Mouse (Mus musculus) intestine, postnatal 0 days (tissue): ENCODE results near the gene Chac1. TPM values are rescaled to one million over a fixed set of nuclear protein-coding genes. Genes with fewer than 3 reads are reported as not detected.

Experiments
- ATAC-seq: fragments of 200-750 bp; cut with Nextera tagmentation; 2 replicates; pipeline ENCODE4 v1.8.0; 2017; ENCODE audit warnings: mild to moderate bottlenecking, moderate TSS enrichment, moderate library complexity
- H3K27ac ChIP-seq: fragments of 300-500 bp; sonication (generic); 2 replicates; pipeline ENCODE4 v1.5.1; 2014; ENCODE audit warnings: mild to moderate bottlenecking, low read depth, low read length, moderate library complexity
- H3K27me3 ChIP-seq: fragments of 300-500 bp; sonication (generic); replicated peaks from 2 replicates; pipeline ENCODE4 v1.6.1; 2014; ENCODE audit warnings: low read length, mixed read lengths; ENCODE audit not compliant: control insufficient read depth, insufficient read depth
- H3K36me3 ChIP-seq: fragments of 300-500 bp; sonication (generic); 2 replicates; pipeline ENCODE4 v1.6.1; 2014; ENCODE audit warnings: mild to moderate bottlenecking, moderate library complexity; ENCODE audit not compliant: control insufficient read depth, insufficient read depth
- H3K4me1 ChIP-seq: fragments of 300-500 bp; sonication (generic); replicated peaks from 2 replicates; pipeline ENCODE4 v1.6.1; 2014; ENCODE audit warnings: antibody characterized with exemption, low read length, mixed read lengths; ENCODE audit not compliant: control insufficient read depth, insufficient read depth
- H3K4me2 ChIP-seq: fragments of 300-500 bp; sonication (generic); replicated peaks from 2 replicates; pipeline ENCODE4 v1.6.1; 2014; ENCODE audit warnings: low read depth, mild to moderate bottlenecking, moderate library complexity
- H3K4me3 ChIP-seq: fragments of 300-500 bp; sonication (generic); 2 replicates; pipeline ENCODE4 v1.5.1; 2014; ENCODE audit warnings: low read depth, low read length
- H3K9ac ChIP-seq: fragments of 300-500 bp; sonication (generic); 2 replicates; pipeline ENCODE4 v1.6.1; 2014; ENCODE audit warnings: mild to moderate bottlenecking, low read depth, low read length
- H3K9me3 ChIP-seq: fragments of 300-500 bp; sonication (generic); 2 replicates; pipeline ENCODE4 v1.6.1; 2016; ENCODE audit warnings: mixed run types; ENCODE audit not compliant: control insufficient read depth
- CTCF ChIP-seq: sonication (generic); IDR thresholded peaks from 2 replicates; pipeline ENCODE4 v1.5.1; 2016; ENCODE audit warnings: low read depth, mild to moderate bottlenecking, control low read depth, antibody characterized with exemption, moderate library complexity
- WGBS: fragments of 180-500 bp; shearing (Covaris S2); extraction: QIAGEN DNeasy Blood & Tissue Kit; methylation state at CpG from one replicate; pipeline ENCODE4 v1.1.7; 2014; 5-methylcytosine and 5-hydroxymethylcytosine counted together
- polyA plus RNA-seq: library from polyadenylated mRNA; unstranded; fragments of >200 nt; fragmentation: Nextera tagmentation; extraction: Ambion mirVana; gene quantifications from 2 replicates; pipeline ENCODE4 v1.2.1, GENCODE M21; 2015

Gene Chac1
- polyA plus RNA-seq, 1 experiment from 2014 or later: 1.4 TPM

GRCm38 (mm10) chr2:119322587-119323300, 28.3 kb upstream of the Chac1 start:
- TF ChIP-seq CTCF: no peak
- Histone ChIP-seq H3K4me2 (peak overlapping the region; percentile 64), H3K4me1 (peaks cover 20% of the 10 kb centered on the region), H3K27me3 (peaks cover 34% of the 10 kb centered on the region), H3K36me3 (no peaks in the 10 kb centered on the region), H3K27ac (no peak overlapping the region), H3K4me3 (peak overlapping the region; percentile 30), H3K9me3 (no peaks in the 10 kb centered on the region), H3K9ac (no peak overlapping the region)
- 25% methylated on average over 39 of the region's 39 CpGs for WGBS
- ATAC-seq: no peak

DNA sequence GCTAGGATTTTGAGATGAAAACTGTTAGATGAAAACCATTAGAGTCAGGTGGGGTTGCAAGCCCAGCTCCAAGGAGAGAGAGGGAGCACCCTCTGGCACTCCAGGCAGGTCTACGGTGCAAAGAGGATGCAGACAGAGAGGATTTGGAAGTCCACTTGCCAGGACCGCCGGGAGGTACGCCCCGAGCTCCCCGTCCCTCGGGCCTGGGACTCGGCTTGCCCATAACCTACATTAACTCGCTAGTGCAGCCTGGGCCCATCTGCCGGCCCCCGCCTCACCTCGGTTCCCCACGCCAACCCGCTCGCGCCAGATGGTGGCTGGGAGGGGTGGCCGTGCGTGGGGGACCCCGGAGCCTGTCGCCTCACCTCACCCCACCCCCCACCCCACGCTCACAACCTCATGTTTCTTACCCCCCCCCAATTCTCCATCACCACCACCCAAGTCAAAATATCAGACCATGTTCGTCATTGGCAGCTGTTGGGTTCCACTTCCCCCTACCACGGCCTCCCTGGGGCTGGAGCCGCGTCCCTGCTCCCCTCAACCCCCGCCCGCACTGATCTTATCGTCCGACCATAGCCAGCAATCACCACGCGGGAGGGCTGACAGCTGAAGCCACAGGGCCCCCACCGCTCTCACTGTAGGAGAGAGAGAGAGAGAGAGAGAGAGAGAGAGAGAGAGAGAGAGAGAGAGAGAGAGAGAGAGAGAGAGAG, 27.0 kb upstream of the Chac1 start:
- H3K9me3 ChIP-seq: no peaks in the 10 kb centered on the region
- H3K27me3 ChIP-seq: peaks cover 34% of the 10 kb centered on the region
- H3K9ac ChIP-seq: 0 out of 2 replicates have a peak overlapping the region, but pooled peaks have one; percentile 26
- peak overlapping the region; percentile 55 for H3K4me3 ChIP-seq
- no peak overlapping the region for H3K27ac ChIP-seq
- peaks cover 10% of the 10 kb centered on the region for H3K4me1 ChIP-seq
- WGBS: 28% methylated on average over 28 of the region's 32 CpGs
- TF ChIP-seq CTCF: no peak
- H3K36me3 ChIP-seq: no peaks in the 10 kb centered on the region
- H3K4me2 ChIP-seq: peak overlapping the region; percentile 98
- ATAC-seq: no peak

- peak overlapping the region; percentile 98 for H3K4me2 ChIP-seq
- no peak for TF ChIP-seq CTCF
- peak overlapping the region; percentile 55 for H3K4me3 ChIP-seq
- H3K9me3 ChIP-seq: no peaks in the 10 kb centered on the region
- H3K27me3 ChIP-seq: peaks cover 34% of the 10 kb centered on the region
- H3K9ac ChIP-seq: peak overlapping the region; percentile 26; the same call in 1 of the 2 replicates
- ATAC-seq: peak; percentile 70
- H3K36me3 ChIP-seq: no peaks in the 10 kb centered on the region
- no peak overlapping the region for H3K27ac ChIP-seq
- 1% methylated on average over 32 of the region's 32 CpGs for WGBS
- peaks cover 13% of the 10 kb centered on the region for H3K4me1 ChIP-seq
Observed at GRCm38 (mm10) chr2:119324576-119325318, 26.3 kb upstream of the Chac1 start.

DNA sequence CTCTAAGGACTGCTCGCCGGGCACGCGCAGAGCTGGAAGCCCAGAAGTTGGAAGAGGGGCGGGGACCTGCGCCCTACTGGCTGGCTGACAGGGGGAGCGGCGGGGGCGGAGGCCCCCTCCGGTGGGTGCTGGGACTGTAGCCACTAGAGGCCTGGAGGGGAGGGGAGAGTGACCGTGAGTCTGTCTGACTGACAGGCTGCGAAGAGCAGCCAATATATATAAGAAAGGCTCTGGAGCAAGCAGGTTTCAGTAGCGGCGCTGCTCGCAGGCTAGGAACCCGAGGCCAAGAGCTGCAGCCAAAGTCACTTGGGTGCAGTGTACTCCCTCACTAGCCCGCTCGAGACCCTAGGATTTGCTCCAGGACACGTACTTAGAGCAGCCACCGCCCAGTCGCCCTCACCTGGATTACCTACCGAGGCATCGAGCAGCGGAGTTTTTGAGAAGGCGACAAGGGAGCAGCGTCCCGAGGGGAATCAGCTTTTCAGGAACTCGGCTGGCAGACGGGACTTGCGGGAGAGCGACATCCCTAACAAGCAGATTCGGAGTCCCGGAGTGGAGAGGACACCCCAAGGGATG, 25.4 kb upstream of the Chac1 start, which contains the start of gene Dll4:
Gene Dll4 (plus strand): TSS at position 217 of the 576 bp plus-strand sequence.
- H3K36me3 ChIP-seq: no peaks in the 10 kb centered on the region
- peaks cover 13% of the 10 kb centered on the region for H3K4me1 ChIP-seq
- H3K9ac ChIP-seq: peak within 1 kb of the TSS; percentile 60
- H3K27me3 ChIP-seq: peaks cover 34% of the 10 kb centered on the region
- H3K4me3 ChIP-seq: peak within 1 kb of the TSS; percentile 55
- H3K4me2 ChIP-seq: peak within 1 kb of the TSS; percentile 98
- no peaks in the 10 kb centered on the region for H3K9me3 ChIP-seq
- H3K27ac ChIP-seq: peak within 1 kb of the TSS; percentile 71
- peak; percentile 50 for ATAC-seq
- 1% methylated on average over 33 of the region's 33 CpGs for WGBS
- peak; percentile 42 for TF ChIP-seq CTCF

GRCm38 (mm10) chr2:119326161-119327101, 24.6 kb upstream of the Chac1 start:
- Histone ChIP-seq H3K27ac (peak overlapping the region; percentile 71; the same call in 1 of the 2 replicates), H3K4me1 (peaks cover 13% of the 10 kb centered on the region), H3K36me3 (no peaks in the 10 kb centered on the region), H3K27me3 (peaks cover 34% of the 10 kb centered on the region), H3K9me3 (no peaks in the 10 kb centered on the region), H3K4me2 (peak overlapping the region; percentile 98), H3K9ac (peak overlapping the region; percentile 60), H3K4me3 (peak overlapping the region; percentile 55)
- no peak for TF ChIP-seq CTCF
- no peak for ATAC-seq
- under 1% methylated on average over 61 of the region's 61 CpGs for WGBS
